Mouse (Mus musculus) adrenal gland, adult (tissue): ENCODE data around the gene Enc1.

Experiments
- DNase-seq, 2 experiments: peaks; one replicate each; pipeline ENCODE4 v3.0.0; 2022 to 2023; ENCODE audit warnings: low spot score in 1 of 2; ENCODE audit not compliant: inconsistent age in 2 of 2

The Enc1 gene

GRCm38 (mm10) chr13:97240965-97241786 is at the start of gene Enc1:
Enc1 (plus strand) TSS chr13:97241105.
- DNase-seq: peak; percentile 93 to 96

- DNase-seq: peak in 1 of 2 experiments; percentile 18
Measured at GRCm38 (mm10) chr13:97192649-97193048, 48.3 kb upstream of the Enc1 start.

- peak in 1 of 2 experiments; percentile 64 for DNase-seq
Measured at GRCm38 (mm10) chr13:97193420-97193819, 47.5 kb upstream of the Enc1 start.

GRCm38 (mm10) chr13:97196186-97196924 is 44.5 kb upstream of the Enc1 start:
- DNase-seq: no peak

- DNase-seq: no peak
Measured at GRCm38 (mm10) chr13:97196925-97197218, 44.0 kb upstream of the Enc1 start.

GRCm38 (mm10) chr13:97197932-97198562 is 42.9 kb upstream of the Enc1 start, which contains the start of gene Hexb:
Hexb (minus strand) TSS chr13:97198357.
- peak; percentile 95 to 97 for DNase-seq

- no peak for DNase-seq
Measured at GRCm38 (mm10) chr13:97199123-97199522, 41.8 kb upstream of the Enc1 start.

- no peak for DNase-seq
Measured at GRCm38 (mm10) chr13:97201076-97201475, 39.8 kb upstream of the Enc1 start.

- DNase-seq: no peak
Measured at GRCm38 (mm10) chr13:97201896-97202295, 39.0 kb upstream of the Enc1 start.

- DNase-seq: peak; percentile 86 to 95
Measured at GRCm38 (mm10) chr13:97205052-97205701, 35.7 kb upstream of the Enc1 start.

GRCm38 (mm10) chr13:97206046-97206445 is 34.9 kb upstream of the Enc1 start:
- DNase-seq: no peak

- DNase-seq: no peak
Measured at GRCm38 (mm10) chr13:97207472-97208111, 33.3 kb upstream of the Enc1 start.

- DNase-seq: no peak
Measured at GRCm38 (mm10) chr13:97208112-97208478, 32.8 kb upstream of the Enc1 start.

GRCm38 (mm10) chr13:97208500-97209010 is 32.4 kb upstream of the Enc1 start:
- no peak for DNase-seq

GRCm38 (mm10) chr13:97214583-97215268 is 26.2 kb upstream of the Enc1 start:
- DNase-seq: no peak

- no peak for DNase-seq
Measured at GRCm38 (mm10) chr13:97215563-97215962, 25.3 kb upstream of the Enc1 start.

GRCm38 (mm10) chr13:97216196-97216595 is 24.7 kb upstream of the Enc1 start:
- no peak for DNase-seq

- no peak for DNase-seq
Measured at GRCm38 (mm10) chr13:97220022-97220421, 20.9 kb upstream of the Enc1 start.

GRCm38 (mm10) chr13:97223856-97224255 is 17.0 kb upstream of the Enc1 start:
- no peak for DNase-seq

- DNase-seq: no peak
Measured at GRCm38 (mm10) chr13:97224341-97224982, 16.4 kb upstream of the Enc1 start.
